Mouse (Mus musculus) hindbrain, embryonic 14.5 days (tissue): ENCODE measurements around the gene Tpsab1. TPM values are rescaled to one million over a fixed set of nuclear protein-coding genes. Genes with fewer than 3 reads are reported as not detected.

Experiments used
- ATAC-seq: fragments of 200-750 bp; cut with Nextera tagmentation; 2 replicates; pipeline ENCODE4 v1.8.0; 2017; ENCODE audit warnings: moderate number of reproducible peaks, mild to moderate bottlenecking, moderate TSS enrichment, moderate library complexity; ENCODE audit not compliant: low FRiP score
- DNase-seq: peaks from one replicate; pipeline ENCODE4 v3.0.0-alpha.2; 2015; ENCODE audit warnings: low spot score
- H3K27ac ChIP-seq: fragments of 300-500 bp; sonication (generic); 2 replicates; pipeline ENCODE4 v1.5.1; 2014; ENCODE audit warnings: mild to moderate bottlenecking, moderate library complexity
- H3K27me3 ChIP-seq: fragments of 300-500 bp; sonication (generic); 2 replicates; pipeline ENCODE4 v1.6.1; 2014; ENCODE audit warnings: mild to moderate bottlenecking, low read length, mixed read lengths; ENCODE audit not compliant: control insufficient read depth, insufficient read depth
- H3K36me3 ChIP-seq: fragments of 300-500 bp; sonication (generic); replicated peaks from 2 replicates; pipeline ENCODE4 v1.6.1; 2014; ENCODE audit not compliant: control insufficient read depth, insufficient read depth
- H3K4me1 ChIP-seq: fragments of 300-500 bp; sonication (generic); replicated peaks from 2 replicates; pipeline ENCODE4 v1.6.1; 2014; ENCODE audit warnings: antibody characterized with exemption, low read length, mixed read lengths; ENCODE audit not compliant: control insufficient read depth, insufficient read depth
- H3K4me2 ChIP-seq: fragments of 300-500 bp; sonication (generic); replicated peaks from 2 replicates; pipeline ENCODE4 v1.6.1; 2014; ENCODE audit warnings: mild to moderate bottlenecking, moderate library complexity
- H3K4me3 ChIP-seq: fragments of 300-500 bp; sonication (generic); replicated peaks from 2 replicates; pipeline ENCODE4 v1.5.1; 2014; ENCODE audit warnings: mild to moderate bottlenecking, low read length
- H3K9ac ChIP-seq: fragments of 300-500 bp; sonication (generic); 2 replicates; pipeline ENCODE4 v1.6.1; 2014
- H3K9me3 ChIP-seq: fragments of 300-500 bp; sonication (generic); 2 replicates; pipeline ENCODE4 v1.6.1; 2016; ENCODE audit warnings: low read length; ENCODE audit not compliant: control insufficient read depth
- WGBS: fragments of 180-500 bp; shearing (Covaris S2); extraction: QIAGEN DNeasy Blood & Tissue Kit; methylation state at CpG from one replicate; pipeline ENCODE4 v1.1.7; 2014; 5-methylcytosine and 5-hydroxymethylcytosine counted together
- polyA plus RNA-seq: library from polyadenylated mRNA; unstranded; fragments of >200 nt; fragmentation: Nextera tagmentation; extraction: Ambion mirVana; gene quantifications from 2 replicates; pipeline ENCODE4 v1.2.1, GENCODE M21; 2014

The Tpsab1 gene
- polyA plus RNA-seq, 1 experiment from 2014 or later = not detected

DNA sequence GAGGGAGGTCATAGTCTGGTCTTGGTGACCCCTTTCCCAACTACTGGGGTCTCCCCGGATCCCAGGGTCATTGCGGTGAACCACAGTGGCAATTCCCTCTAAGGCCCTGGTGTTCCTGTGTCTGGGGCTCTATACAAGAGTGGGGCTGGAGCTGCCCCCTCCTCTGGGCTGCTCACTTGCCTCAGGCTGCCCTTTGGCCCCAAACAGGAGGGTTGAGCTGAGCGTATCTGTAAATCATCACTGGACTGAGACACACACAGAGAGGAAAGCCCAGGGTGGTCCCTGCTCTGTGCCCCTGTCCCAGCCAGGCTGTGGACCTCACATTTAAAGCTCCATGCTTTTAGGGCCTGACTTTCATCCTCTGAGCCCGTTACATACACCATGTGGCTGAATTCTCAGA, 7.1 kb downstream of the Tpsab1 start:
- Histone ChIP-seq H3K27ac (no peak overlapping the region), H3K4me2 (no peak overlapping the region), H3K36me3 (no peaks in the 10 kb centered on the region), H3K9ac (no peak overlapping the region), H3K4me1 (no peaks in the 10 kb centered on the region), H3K27me3 (no peaks in the 10 kb centered on the region), H3K9me3 (no peaks in the 10 kb centered on the region), H3K4me3 (no peak overlapping the region)
- 79% methylated on average over 4 of the region's 4 CpGs for WGBS
- no peak for ATAC-seq
- no peak for DNase-seq

DNA sequence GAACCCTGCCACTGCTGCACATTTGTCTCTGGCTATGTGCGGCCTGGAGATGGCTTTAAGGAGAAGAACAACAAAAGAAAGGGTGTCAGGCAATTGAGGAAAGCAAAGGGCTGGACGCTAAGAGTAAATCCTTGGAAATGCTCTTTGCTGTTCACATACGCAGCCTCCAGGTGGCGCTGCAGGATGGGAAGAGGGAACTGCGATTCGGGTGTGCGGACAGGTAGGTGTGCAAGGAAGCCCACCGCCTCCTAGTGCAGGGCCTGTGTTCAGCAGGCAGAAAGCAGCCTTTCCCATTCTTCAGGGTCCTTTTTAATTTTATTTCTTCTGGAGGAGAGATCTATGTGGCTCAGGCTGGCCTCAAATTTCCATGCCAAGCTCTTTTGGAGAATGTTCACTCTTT, 11.4 kb downstream of the Tpsab1 start:
- Histone ChIP-seq H3K9ac (no peak overlapping the region), H3K4me2 (no peak overlapping the region), H3K4me1 (no peaks in the 10 kb centered on the region), H3K27ac (no peak overlapping the region), H3K4me3 (no peak overlapping the region), H3K36me3 (no peaks in the 10 kb centered on the region), H3K9me3 (no peaks in the 10 kb centered on the region), H3K27me3 (no peaks in the 10 kb centered on the region)
- ATAC-seq (no peak), DNase-seq (peak; percentile 85)
- 4% methylated on average over 8 of the region's 8 CpGs for WGBS

DNA sequence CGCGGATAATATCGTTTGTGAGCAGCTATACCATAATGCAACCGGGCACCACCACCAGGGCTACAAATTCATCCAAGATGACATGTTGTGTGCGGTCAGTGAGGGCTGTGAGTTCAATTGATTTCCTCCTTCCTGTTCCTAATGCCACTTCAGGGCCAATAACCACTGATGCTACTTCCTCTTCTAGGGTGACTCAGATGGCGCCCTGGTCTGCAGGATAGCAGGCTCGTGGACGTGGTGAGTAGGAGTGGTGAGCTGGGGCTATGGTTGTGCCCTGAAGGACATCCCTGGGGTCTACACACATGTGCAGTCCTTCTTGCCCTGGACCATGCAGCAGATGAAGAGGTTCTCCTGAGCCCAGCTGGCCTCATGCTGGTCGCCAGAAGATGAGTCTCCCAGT, 13.0 kb downstream of the Tpsab1 start:
- Histone ChIP-seq H3K4me3 (no peak overlapping the region), H3K27me3 (no peaks in the 10 kb centered on the region), H3K9ac (no peak overlapping the region), H3K4me1 (no peaks in the 10 kb centered on the region), H3K36me3 (no peaks in the 10 kb centered on the region), H3K9me3 (no peaks in the 10 kb centered on the region), H3K4me2 (no peak overlapping the region), H3K27ac (no peak overlapping the region)
- 83% methylated on average over 9 of the region's 9 CpGs for WGBS
- ATAC-seq (no peak), DNase-seq (no peak)

DNA sequence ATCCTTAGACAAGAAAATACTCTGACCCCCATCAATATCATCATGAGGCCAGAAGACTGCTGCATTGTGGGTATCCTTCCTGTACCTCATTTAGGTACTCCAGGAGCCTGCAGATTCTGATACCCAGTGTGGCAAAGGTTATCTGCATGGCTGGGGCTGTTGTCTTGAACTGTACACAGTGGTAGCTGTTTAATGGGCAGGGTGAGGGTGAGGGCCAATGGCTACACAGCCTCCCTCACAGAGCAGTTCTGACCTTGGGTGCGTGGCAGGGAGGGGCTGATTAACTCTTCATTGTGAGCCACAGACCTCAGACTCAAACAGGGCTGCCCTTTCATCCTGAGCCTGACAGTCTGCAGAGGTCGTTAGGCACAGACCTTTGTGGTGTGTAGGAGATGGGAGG, 22.4 kb downstream of the Tpsab1 start:
- no peak overlapping the region for H3K4me2 ChIP-seq
- DNase-seq (no peak), ATAC-seq (no peak)
- no peaks in the 10 kb centered on the region for H3K9me3 ChIP-seq
- no peaks in the 10 kb centered on the region for H3K27me3 ChIP-seq
- 35% methylated on average over 2 of the region's 2 CpGs for WGBS
- no peak overlapping the region for H3K27ac ChIP-seq
- H3K9ac ChIP-seq = no peak overlapping the region
- no peak overlapping the region for H3K4me3 ChIP-seq
- H3K36me3 ChIP-seq = no peaks in the 10 kb centered on the region
- H3K4me1 ChIP-seq = no peaks in the 10 kb centered on the region

DNA sequence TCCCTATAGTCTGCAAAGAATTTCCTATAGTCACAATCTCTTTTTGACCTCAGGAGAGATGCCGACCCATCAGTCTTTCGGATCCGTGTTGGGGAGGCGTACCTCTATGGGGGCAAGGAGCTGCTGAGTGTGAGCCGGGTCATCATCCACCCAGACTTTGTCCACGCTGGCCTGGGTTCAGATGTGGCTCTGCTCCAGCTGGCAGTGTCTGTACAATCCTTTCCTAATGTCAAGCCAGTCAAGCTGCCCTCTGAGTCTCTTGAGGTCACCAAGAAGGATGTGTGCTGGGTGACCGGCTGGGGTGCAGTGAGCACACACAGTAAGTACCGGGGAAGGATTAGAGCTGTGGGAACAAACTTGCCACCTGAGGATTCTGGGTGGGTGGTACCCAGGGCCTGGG, 24.5 kb downstream of the Tpsab1 start:
- 93% methylated on average over 8 of the region's 8 CpGs for WGBS
- DNase-seq = no peak
- no peaks in the 10 kb centered on the region for H3K4me1 ChIP-seq

DNA sequence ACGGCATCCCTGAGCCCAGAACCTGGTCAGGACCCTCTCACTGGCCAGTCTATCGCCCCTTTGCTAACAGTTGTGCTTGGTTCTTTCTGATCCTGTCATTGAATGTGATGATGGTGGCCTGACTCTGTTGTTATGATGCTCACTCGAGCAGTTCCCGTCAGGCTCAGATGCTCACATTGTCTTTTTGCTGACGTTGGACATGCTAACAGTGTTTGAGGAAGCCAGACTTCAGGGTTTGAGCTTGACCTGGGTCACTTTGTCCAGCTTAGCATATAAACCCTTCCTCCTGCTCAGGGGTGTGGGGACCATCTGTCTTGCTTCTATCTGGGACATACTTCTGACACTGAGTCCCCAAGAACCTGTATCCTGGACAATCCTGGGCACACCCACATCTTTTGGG, 27.0 kb downstream of the Tpsab1 start, which contains the start of gene Prss29:
TSS of gene Prss29 (plus strand) at position 301 of the 400 bp plus-strand sequence.
- no peak within 1 kb of the TSS for H3K4me2 ChIP-seq
- ATAC-seq (no peak), DNase-seq (no peak)
- WGBS = 75% methylated on average over 5 of the region's 5 CpGs
- H3K27ac ChIP-seq = no peak within 1 kb of the TSS
- no peaks in the 10 kb centered on the region for H3K27me3 ChIP-seq
- no peak within 1 kb of the TSS for H3K4me3 ChIP-seq
- no peaks in the 10 kb centered on the region for H3K36me3 ChIP-seq
- no peaks in the 10 kb centered on the region for H3K9me3 ChIP-seq
- no peak within 1 kb of the TSS for H3K9ac ChIP-seq
- H3K4me1 ChIP-seq = no peaks in the 10 kb centered on the region

More for the DNA sequence above, 24.5 kb downstream of the Tpsab1 start:
- H3K4me2 ChIP-seq = no peak overlapping the region
- no peaks in the 10 kb centered on the region for H3K9me3 ChIP-seq
- H3K4me3 ChIP-seq = no peak overlapping the region
- no peak overlapping the region for H3K27ac ChIP-seq
- no peak overlapping the region for H3K9ac ChIP-seq
- no peaks in the 10 kb centered on the region for H3K27me3 ChIP-seq
- ATAC-seq = no peak
- no peaks in the 10 kb centered on the region for H3K36me3 ChIP-seq

DNA sequence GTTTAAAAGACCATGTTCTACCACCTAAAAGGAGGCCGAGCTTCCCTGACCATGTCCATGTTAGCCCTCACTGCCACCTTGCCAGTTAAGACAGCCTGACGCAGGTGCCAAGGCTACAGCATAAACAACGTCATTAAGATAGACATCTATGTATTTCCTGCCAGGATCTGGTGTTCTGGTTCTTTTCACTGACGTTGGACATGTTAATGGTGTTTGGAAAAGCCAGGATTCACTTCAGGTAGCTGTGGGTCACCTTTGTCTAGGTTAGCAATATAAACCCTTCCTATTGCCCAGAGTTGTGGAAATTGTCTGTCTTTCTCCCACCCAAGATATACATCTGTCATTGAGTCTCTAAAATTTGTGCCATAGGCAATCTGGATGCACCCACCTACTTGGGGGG, 37.0 kb downstream of the Tpsab1 start, which contains the start of gene Prss28:
TSS of gene Prss28 (plus strand) at position 301 of the 400 bp plus-strand sequence.
- Histone ChIP-seq H3K4me1 (no peaks in the 10 kb centered on the region), H3K27ac (no peak within 1 kb of the TSS), H3K36me3 (no peaks in the 10 kb centered on the region), H3K27me3 (no peaks in the 10 kb centered on the region), H3K4me3 (no peak within 1 kb of the TSS), H3K4me2 (no peak within 1 kb of the TSS), H3K9me3 (no peaks in the 10 kb centered on the region), H3K9ac (no peak within 1 kb of the TSS)
- WGBS = 83% methylated on average over 4 of the region's 4 CpGs
- DNase-seq (no peak), ATAC-seq (no peak)

DNA sequence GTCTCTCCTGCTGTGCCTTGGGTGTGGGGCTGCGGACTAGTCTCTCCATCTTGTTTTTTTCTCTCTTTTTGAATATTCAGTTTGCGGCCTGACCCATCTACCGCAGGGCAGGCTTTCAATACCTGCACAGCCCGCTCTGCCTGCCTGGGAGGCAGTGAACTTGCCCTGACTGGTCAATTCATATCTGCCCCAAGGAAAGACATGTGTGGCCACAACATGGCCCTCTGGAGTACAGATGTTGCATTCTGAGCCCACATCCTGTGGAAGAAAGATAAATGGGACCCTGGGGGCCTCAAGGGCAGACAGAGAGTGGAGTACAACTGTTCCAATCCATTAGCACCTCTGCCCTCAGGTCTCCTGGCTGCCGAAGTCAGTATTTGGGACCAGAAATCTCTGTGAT, 47.3 kb downstream of the Tpsab1 start, which contains the start of gene Prss34:
TSS of gene Prss34 (plus strand) at position 301 of the 400 bp plus-strand sequence.
- Histone ChIP-seq H3K27me3 (no peaks in the 10 kb centered on the region), H3K36me3 (no peaks in the 10 kb centered on the region), H3K9me3 (no peaks in the 10 kb centered on the region), H3K4me3 (no peak within 1 kb of the TSS), H3K4me2 (no peak within 1 kb of the TSS), H3K4me1 (no peaks in the 10 kb centered on the region), H3K9ac (no peak within 1 kb of the TSS), H3K27ac (no peak within 1 kb of the TSS)
- no peak for DNase-seq
- no peak for ATAC-seq
- WGBS = 78% methylated on average over 5 of the region's 5 CpGs

DNA sequence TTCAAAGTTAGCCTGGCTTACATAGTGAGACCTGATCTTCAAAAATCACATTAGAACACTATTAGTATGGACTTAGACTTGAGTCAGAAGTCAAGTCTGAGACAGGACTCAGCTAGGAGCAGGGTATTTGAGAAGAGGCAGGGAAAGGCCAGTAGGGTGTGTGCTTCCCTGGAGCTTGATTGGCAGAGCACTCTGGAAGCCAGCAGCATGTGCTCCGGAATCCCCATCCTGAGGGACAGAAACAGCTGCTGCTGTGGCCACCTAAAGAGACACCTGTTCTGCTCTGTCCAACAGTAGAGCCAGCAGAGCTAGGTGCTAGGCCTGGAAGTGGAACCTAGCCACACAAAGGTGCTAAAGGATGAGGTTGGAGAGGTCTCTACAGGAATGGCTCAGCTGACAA, 51.3 kb downstream of the Tpsab1 start:
- Histone ChIP-seq H3K36me3 (no peaks in the 10 kb centered on the region), H3K4me3 (no peak overlapping the region), H3K27me3 (no peaks in the 10 kb centered on the region), H3K4me1 (no peaks in the 10 kb centered on the region), H3K9me3 (no peaks in the 10 kb centered on the region), H3K9ac (no peak overlapping the region), H3K4me2 (no peak overlapping the region), H3K27ac (no peak overlapping the region)
- ATAC-seq (no peak), DNase-seq (no peak)
- 65% methylated on average over 1 of the region's 1 CpGs for WGBS

DNA sequence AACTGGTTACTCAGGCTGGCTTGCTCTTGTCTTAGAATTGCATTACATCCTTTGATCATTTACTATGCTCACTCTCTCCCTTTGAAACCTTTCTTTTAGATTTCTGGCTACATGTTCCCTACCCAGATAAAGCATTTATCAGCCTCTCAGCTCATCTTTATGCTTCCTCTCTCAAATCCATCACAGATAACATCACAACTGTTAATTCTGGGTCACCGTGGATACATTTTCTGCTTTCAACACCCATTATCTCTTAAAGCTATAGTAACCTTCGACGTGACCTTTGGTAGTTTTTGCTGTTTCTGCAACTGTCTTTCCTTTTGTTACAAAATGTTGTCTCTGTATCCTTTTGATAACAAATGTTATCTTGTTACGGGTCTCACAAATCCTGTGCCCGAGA, 51.9 kb downstream of the Tpsab1 start:
- 81% methylated on average over 5 of the region's 5 CpGs for WGBS
- H3K27ac ChIP-seq = no peak overlapping the region
- DNase-seq (no peak), ATAC-seq (no peak)
- H3K9me3 ChIP-seq = no peaks in the 10 kb centered on the region
- H3K4me1 ChIP-seq = no peaks in the 10 kb centered on the region
- H3K4me3 ChIP-seq = no peak overlapping the region
- no peak overlapping the region for H3K9ac ChIP-seq
- H3K27me3 ChIP-seq = no peaks in the 10 kb centered on the region
- no peak overlapping the region for H3K4me2 ChIP-seq
- no peaks in the 10 kb centered on the region for H3K36me3 ChIP-seq
